Mouse (Mus musculus) embryonic fibroblast, embryonic 13.5 days (primary cell): ENCODE data around the gene Tifab.

Experiments
- CTCF ChIP-seq: IDR thresholded peaks from 2 replicates; pipeline ENCODE4 v1.5.1; 2011; ENCODE audit warnings: mild to moderate bottlenecking, control low read depth, low read length, moderate library complexity, borderline replicate concordance; ENCODE audit not compliant: insufficient read depth
- POLR2A ChIP-seq: IDR thresholded peaks from 2 replicates; pipeline ENCODE4 v1.6.1; 2011; ENCODE audit warnings: low read depth, mild to moderate bottlenecking, control low read depth, low read length, moderate library complexity

DNA sequence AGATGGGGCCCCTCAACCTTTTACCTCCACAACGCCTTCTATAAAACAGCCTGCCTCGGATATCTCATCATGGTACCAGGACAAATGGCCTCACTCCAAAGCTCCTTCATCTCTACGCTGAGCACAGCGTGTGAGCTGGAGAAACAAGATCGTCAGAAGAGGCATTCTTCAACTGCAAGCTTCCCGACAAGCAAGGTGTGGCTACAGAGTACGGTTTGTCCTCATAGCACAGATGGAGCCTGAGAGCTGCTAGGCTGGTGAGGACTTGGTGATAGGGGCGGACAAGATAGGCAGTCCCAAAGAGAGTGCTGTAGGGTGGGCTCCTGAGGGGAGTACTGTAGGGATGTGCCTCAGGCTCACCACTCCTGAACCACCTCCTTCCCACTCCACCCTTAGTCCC, 48.1 kb downstream of the Tifab start:
- TF ChIP-seq CTCF: no peak
- TF ChIP-seq POLR2A: no peak
